Mouse (Mus musculus) macrophage (primary cell): ENCODE results near the gene Gas2l3. TPM values are rescaled to one million over a fixed set of nuclear protein-coding genes. Genes with fewer than 3 reads are reported as not detected.

Experiments used
- H3K27ac ChIP-seq: fragments of 350-480 bp; formaldehyde crosslinking; 2 replicates; pipeline ENCODE4 v1.9.0; 2021
- H3K36me3 ChIP-seq: fragments of 350-480 bp; formaldehyde crosslinking; 2 replicates; pipeline ENCODE4 v1.9.0; 2021; ENCODE audit errors: inconsistent target
- H3K4me3 ChIP-seq: fragments of 350-480 bp; formaldehyde crosslinking; 2 replicates; pipeline ENCODE4 v1.9.0; 2021; ENCODE audit errors: inconsistent target
- H3K79me2 ChIP-seq: fragments of 350-480 bp; formaldehyde crosslinking; 2 replicates; pipeline ENCODE4 v1.9.0; 2021; ENCODE audit errors: inconsistent target
- WGBS: methylation state at CpG from one replicate; pipeline ENCODE4 v1.1.7; 2026; ENCODE audit warnings: inconsistent platforms; ENCODE audit not compliant: missing documents; 5-methylcytosine and 5-hydroxymethylcytosine counted together
- polyA plus RNA-seq: library from polyadenylated mRNA; stranded (reverse); fragments of 250-400 nt; gene quantifications from 3 replicates; pipeline ENCODE4 v1.2.4, GENCODE M21; 2018; ENCODE audit warnings: inconsistent platforms

The Gas2l3 gene
- polyA plus RNA-seq, 1 experiment from 2014 or later: 29.3 TPM

DNA sequence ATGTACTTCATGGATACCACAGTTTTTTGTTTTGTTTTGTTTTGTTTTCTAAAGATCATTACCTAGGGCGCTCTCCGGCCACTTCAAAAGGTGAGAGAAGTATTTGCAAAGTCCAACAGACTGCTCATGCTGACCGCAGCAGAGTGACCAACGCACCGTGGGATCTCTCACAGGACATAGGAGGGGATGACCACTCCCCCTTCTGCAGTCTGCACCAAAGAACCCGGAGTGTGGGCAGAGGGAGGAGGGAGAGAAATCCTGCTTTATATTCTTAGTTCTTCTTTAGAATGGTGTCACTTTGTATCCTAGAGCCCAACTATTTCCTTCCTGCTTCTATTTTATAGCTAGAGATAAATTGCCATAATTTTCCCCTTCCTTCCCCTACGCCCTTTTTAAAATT lies 48.4 kb downstream of the Gas2l3 start:
- Histone ChIP-seq H3K27ac (no peak overlapping the region), H3K4me3 (no peak overlapping the region), H3K79me2 (no peaks in the 10 kb centered on the region), H3K36me3 (no peaks in the 10 kb centered on the region)
- WGBS: 53% methylated on average over 7 of the region's 7 CpGs

DNA sequence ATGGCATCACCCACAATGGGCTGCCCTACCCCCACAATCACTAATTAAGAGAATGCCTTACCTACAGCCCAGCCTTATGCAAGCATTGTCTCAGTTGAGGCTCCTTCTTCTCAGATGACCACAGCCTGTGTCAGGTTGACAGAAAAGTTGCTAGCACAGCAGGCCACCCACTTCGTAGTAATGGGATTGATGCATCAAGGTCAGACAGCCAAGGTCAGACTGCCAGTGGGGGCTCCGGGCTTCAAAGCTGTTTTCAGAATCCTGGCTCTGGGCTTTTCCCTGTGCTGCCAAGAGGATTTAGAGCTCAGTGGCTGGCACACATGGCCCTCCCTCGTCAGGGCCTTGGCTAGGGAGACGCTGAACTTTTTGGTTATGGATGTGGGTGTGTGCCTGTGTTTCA lies 51.1 kb downstream of the Gas2l3 start:
- Histone ChIP-seq H3K27ac (no peak overlapping the region), H3K4me3 (no peak overlapping the region), H3K36me3 (no peaks in the 10 kb centered on the region), H3K79me2 (no peaks in the 10 kb centered on the region)
- 91% methylated on average over 4 of the region's 4 CpGs for WGBS

DNA sequence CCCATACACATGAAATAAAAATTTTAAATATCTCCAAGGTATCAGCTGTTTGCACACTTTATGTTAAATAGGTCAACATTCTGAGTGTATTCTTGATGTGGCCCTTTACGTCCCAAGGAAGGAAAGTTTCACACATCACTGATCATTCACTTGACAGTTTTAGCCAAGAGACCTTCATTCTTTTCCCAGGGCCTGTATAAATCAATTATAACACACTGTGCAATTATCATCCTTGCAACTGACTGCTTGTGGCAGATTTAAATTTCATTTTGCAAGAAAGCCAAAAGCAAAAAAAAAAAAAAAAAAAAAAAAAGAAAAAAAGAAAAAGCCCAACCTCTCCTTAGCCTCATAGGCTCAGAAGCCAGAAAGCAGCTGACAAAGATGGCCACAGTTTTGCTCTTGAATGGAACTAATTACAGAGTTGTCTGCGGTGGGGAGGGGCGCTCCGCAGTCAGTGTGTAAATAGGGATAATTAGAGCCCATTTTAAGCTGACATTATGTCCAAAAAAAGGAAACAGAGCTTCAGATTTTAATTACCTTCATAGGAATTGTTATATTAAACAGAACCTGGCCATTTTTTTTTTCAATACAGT lies 52.1 kb downstream of the Gas2l3 start:
- no peaks in the 10 kb centered on the region for H3K36me3 ChIP-seq
- H3K79me2 ChIP-seq: no peaks in the 10 kb centered on the region
- WGBS: 100% methylated on average over 4 of the region's 4 CpGs
- H3K4me3 ChIP-seq: no peak overlapping the region
- H3K27ac ChIP-seq: no peak overlapping the region

DNA sequence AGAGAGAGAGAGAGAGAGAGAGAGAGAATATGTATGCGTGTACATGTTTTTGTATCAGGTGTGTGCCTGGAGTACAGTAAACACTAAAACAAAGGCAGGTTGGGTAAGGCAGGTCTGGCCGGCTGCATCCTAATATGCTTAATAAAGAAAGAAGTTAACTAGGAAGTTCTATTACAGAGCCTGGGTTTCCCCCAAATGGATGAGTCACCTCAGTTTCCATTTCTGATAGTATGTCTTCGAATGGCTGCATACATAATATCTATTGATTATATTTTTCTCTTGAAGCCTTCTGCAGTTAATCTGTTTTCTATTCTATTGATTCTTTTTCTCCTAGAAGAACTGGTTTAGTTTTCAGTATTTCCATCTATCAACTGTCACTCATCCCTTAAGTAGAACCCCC lies 57.3 kb downstream of the Gas2l3 start:
- no peaks in the 10 kb centered on the region for H3K36me3 ChIP-seq
- no peaks in the 10 kb centered on the region for H3K79me2 ChIP-seq
- WGBS: 45% methylated on average over 3 of the region's 3 CpGs
- H3K27ac ChIP-seq: no peak overlapping the region
- H3K4me3 ChIP-seq: no peak overlapping the region

DNA sequence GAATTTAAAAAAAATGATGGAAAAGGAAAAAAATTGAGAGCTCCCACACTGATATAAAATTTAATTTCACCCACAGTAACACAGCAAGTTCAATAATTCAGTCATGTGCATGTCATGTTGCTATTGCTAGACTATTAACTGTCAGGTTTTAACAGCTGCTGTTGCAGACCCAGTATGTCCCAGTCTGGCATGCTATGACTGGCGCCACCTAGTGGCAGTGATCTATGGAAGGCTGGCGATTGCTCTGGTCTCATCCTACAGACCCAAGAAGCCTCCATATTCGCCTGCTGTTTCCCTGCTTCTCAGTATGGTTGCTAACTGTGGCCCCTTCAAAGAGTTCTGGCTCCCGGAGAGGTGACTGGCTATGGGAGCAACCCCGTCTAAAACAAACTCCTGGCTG lies 60.3 kb downstream of the Gas2l3 start:
- WGBS: 12% methylated on average over 5 of the region's 5 CpGs
- no peaks in the 10 kb centered on the region for H3K79me2 ChIP-seq
- no peak overlapping the region for H3K27ac ChIP-seq
- no peak overlapping the region for H3K4me3 ChIP-seq
- no peaks in the 10 kb centered on the region for H3K36me3 ChIP-seq

DNA sequence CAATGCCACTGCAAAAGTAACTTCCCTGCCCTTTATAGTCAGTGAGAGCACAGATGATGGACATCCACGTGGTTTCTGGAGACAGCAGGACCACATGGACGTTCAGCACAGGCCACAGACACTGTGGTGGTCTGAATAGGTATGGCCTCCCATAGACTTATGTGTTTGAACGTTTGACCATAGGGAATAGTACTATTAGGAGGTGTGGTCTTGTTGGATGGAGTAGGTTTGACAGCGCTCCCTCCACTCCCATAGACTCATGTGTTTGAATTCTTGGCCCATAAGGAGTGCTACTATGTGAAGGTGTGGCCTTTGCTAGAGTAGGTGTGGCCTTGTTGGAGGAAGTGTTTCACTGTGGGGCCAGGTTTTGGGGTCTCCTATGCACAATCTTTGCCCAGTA lies 66.0 kb downstream of the Gas2l3 start:
- H3K36me3 ChIP-seq: no peaks in the 10 kb centered on the region
- no peaks in the 10 kb centered on the region for H3K79me2 ChIP-seq
- WGBS: 76% methylated on average over 4 of the region's 4 CpGs
- no peak overlapping the region for H3K4me3 ChIP-seq
- no peak overlapping the region for H3K27ac ChIP-seq

DNA sequence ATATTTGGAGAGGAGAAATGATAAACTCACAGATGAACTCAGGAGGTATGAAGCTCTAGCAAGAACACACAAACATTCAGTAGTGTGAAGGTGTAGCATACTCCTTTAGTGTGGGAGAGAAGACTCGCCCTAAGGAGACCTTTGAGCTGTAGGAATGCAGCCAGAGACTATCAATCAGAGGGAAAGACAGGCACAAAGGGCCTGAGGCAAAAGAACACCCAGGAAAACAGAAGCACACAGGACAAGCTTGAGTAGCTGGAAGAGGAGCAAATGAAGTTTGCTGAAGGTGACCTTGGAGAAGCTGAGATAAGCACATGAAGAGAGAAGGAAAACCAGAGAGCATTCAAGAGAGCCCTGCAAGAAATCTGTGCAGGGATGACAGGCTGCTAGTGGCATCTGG lies 73.7 kb downstream of the Gas2l3 start:
- Histone ChIP-seq H3K79me2 (no peaks in the 10 kb centered on the region), H3K36me3 (no peaks in the 10 kb centered on the region), H3K27ac (no peak overlapping the region), H3K4me3 (no peak overlapping the region)
- WGBS: 75% methylated on average over 1 of the region's 1 CpGs

DNA sequence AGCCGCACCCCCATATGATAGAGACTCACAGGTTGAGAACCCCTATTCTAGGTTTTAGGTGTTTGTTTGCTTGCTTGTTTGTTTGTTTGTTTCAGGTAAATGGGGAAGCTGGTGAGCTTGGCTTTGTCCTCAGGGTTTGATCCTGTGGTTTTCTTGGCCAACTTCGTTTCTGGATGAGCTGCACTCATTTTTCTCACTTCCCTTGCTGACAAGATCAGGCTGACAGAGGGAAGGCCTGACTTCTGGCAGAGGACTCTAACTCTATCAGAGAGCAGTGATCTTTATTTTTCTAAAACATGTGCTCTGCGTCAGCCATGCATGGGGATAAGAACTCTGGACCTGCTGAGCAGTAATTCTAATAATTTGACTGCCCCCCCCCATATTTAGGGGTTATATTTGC lies 84.8 kb downstream of the Gas2l3 start:
- Histone ChIP-seq H3K27ac (no peak overlapping the region), H3K36me3 (no peaks in the 10 kb centered on the region), H3K4me3 (no peak overlapping the region), H3K79me2 (no peaks in the 10 kb centered on the region)
- 64% methylated on average over 3 of the region's 3 CpGs for whole genome bisulfite sequencing

Other genes starting within 250 kb of the Gas2l3 start
- gene Ano4, start 99.2 kb downstream of the Gas2l3 start, polyA plus RNA-seq: not detected in 3 replicates
- gene Nr1h4, start 89.6 kb upstream of the Gas2l3 start, polyA plus RNA-seq: not detected in 3 replicates
- gene Slc17a8, start 177.3 kb upstream of the Gas2l3 start, polyA plus RNA-seq: 0.08 to 0.33 TPM (median 0.22 TPM) in 3 replicates
- gene Scyl2, start 242.3 kb upstream of the Gas2l3 start, polyA plus RNA-seq: 26.7 to 47.7 TPM (median 33.0 TPM) in 3 replicates